Mouse (Mus musculus) embryo, embryonic 9.5 days (tissue): ENCODE measurements at regions not wholly inside any gene's neighbourhood (a gene's known extent, or its start where the extent isn't known, plus 50 kb on each side); places are given as distances from the start of the nearest gene placed in this dataset.

Source experiments
- DNase-seq: peaks from one replicate; pipeline ENCODE4 v3.0.0-alpha.2; 2017; ENCODE audit errors: extremely low spot score

GRCm38 (mm10) chr13:116243272-116243784 lies 66.2 kb downstream of the Isl1 start:
- DNase-seq, result no peak

GRCm38 (mm10) chr13:116215101-116215500 lies 94.4 kb downstream of the Isl1 start:
- no peak for DNase-seq

GRCm38 (mm10) chr13:116213843-116214829 lies 95.4 kb downstream of the Isl1 start:
- no peak for DNase-seq

GRCm38 (mm10) chr13:116201177-116201920 lies 108.1 kb downstream of the Isl1 start:
- peak; percentile 53 for DNase-seq

GRCm38 (mm10) chr13:116187059-116187458 lies 122.4 kb downstream of the Isl1 start:
- DNase-seq, result no peak

- DNase-seq, result no peak
Observed at GRCm38 (mm10) chr13:116177781-116178180, 131.7 kb downstream of the Isl1 start.

GRCm38 (mm10) chr13:116174976-116175375 lies 134.5 kb downstream of the Isl1 start:
- DNase-seq, result no peak

- DNase-seq, result no peak
Observed at GRCm38 (mm10) chr13:116173866-116174265, 135.6 kb downstream of the Isl1 start.

- DNase-seq, result peak; percentile 15
Observed at GRCm38 (mm10) chr13:116143022-116143421, 166.5 kb downstream of the Isl1 start.

- DNase-seq, result no peak
Observed at GRCm38 (mm10) chr13:116118664-116119063, 190.8 kb downstream of the Isl1 start.

GRCm38 (mm10) chr13:116111032-116111808 lies 198.3 kb downstream of the Isl1 start:
- no peak for DNase-seq

GRCm38 (mm10) chr13:116110578-116110977 lies 198.9 kb downstream of the Isl1 start:
- DNase-seq, result no peak

GRCm38 (mm10) chr13:116087541-116088308 lies 221.8 kb downstream of the Isl1 start:
- DNase-seq, result no peak

- no peak for DNase-seq
Observed at GRCm38 (mm10) chr13:116087140-116087539, 222.3 kb downstream of the Isl1 start.

GRCm38 (mm10) chr13:116056976-116057647 lies 252.4 kb downstream of the Isl1 start:
- DNase-seq, result no peak

- no peak for DNase-seq
Observed at GRCm38 (mm10) chr13:116056112-116056652, 253.3 kb downstream of the Isl1 start.

- DNase-seq, result no peak
Observed at GRCm38 (mm10) chr13:116036166-116036565, 273.3 kb downstream of the Isl1 start.

GRCm38 (mm10) chr13:116030152-116030720 lies 279.3 kb downstream of the Isl1 start:
- no peak for DNase-seq

GRCm38 (mm10) chr13:116028583-116028982 lies 280.9 kb downstream of the Isl1 start:
- DNase-seq, result no peak

GRCm38 (mm10) chr13:116027147-116027546 lies 282.3 kb downstream of the Isl1 start:
- no peak for DNase-seq
